Mouse (Mus musculus): ENCODE measurements around the gene Gsdma2. TPM values are rescaled to one million over a fixed set of nuclear protein-coding genes. Genes with fewer than 3 reads are reported as not detected.

The Gsdma2 gene
- total and polyA plus RNA-seq, 3 experiments, result not detected

- Histone ChIP-seq H3K4me3 (ENCODE audit: control insufficient read depth in 1 of 2, insufficient read depth in 1 of 2, low read depth in 2 of 2, low read length in 2 of 2) (peak overlapping the region in 1 of 2 experiments; percentile 41; a peak in 3 of 4 replicates), H3K9ac (ENCODE audit: control insufficient read depth, low read depth, low read length, poor library complexity, severe bottlenecking) (peak overlapping the region; percentile 26), H3K4me1 (ENCODE audit: control insufficient read depth in 1 of 2, insufficient read depth in 2 of 2, low read length in 2 of 2) (peaks cover 22 to 44% of the 10 kb centered on the region in 2 experiments), H3K79me2 (ENCODE audit: control insufficient read depth, insufficient read depth, low read length, poor library complexity) (no peaks in the 10 kb centered on the region), H3K27ac (ENCODE audit: control insufficient read depth, low read depth, low read length) (peak overlapping the region; percentile 45), H3K27me3 (ENCODE audit: control insufficient read depth in 1 of 2, insufficient read depth in 2 of 2, low read length in 2 of 2) (no peaks in the 10 kb centered on the region), H3K36me3 (ENCODE audit: control insufficient read depth in 1 of 2, insufficient read depth in 2 of 2, low read length in 2 of 2) (peaks cover 0 to 23% of the 10 kb centered on the region in 2 experiments; a peak in 2 of 4 replicates), H3K9me3 (replicated peaks; ENCODE audit: insufficient read depth, low read length) (no peaks in the 10 kb centered on the region)
- TF ChIP-seq TBP (IDR thresholded peaks at IDR 0.05; ENCODE audit: low read depth, low read length), result peak; percentile 65; the same call in 1 of the 2 replicates
- no peak for TF ChIP-seq MAZ (IDR thresholded peaks at IDR 0.05; ENCODE audit: low read depth, low read length)
- no peak for TF ChIP-seq BHLHE40 (IDR thresholded peaks at IDR 0.05; ENCODE audit: borderline replicate concordance, low read depth, low read length)
- peak; percentile 72 for TF ChIP-seq TCF12 (IDR thresholded peaks at IDR 0.05; ENCODE audit: low read depth, low read length)
- peak; percentile 97 for TF ChIP-seq ETS1 (IDR thresholded peaks at IDR 0.05; ENCODE audit: low read depth, low read length)
- 0 out of 2 replicates have a peak, but pooled peaks have one; percentile 17 for TF ChIP-seq SIN3A (IDR thresholded peaks at IDR 0.05; ENCODE audit: low read length)
- peak; percentile 75; the same call in 1 of the 2 replicates for TF ChIP-seq MXI1 (IDR thresholded peaks at IDR 0.05; ENCODE audit: low read depth, low read length)
- TF ChIP-seq USF1 (IDR thresholded peaks at IDR 0.05; ENCODE audit: low read depth, low read length), result no peak; the same call in 1 of the 2 replicates
- 0 out of 2 replicates have a peak, but pooled peaks have one; percentile 18 for TF ChIP-seq RCOR1 (IDR thresholded peaks at IDR 0.05; ENCODE audit: low read depth, low read length)
- 0 out of 2 replicates have a peak, but pooled peaks have one; percentile 32 for TF ChIP-seq GATA1 (IDR thresholded peaks at IDR 0.05; ENCODE audit: low read depth, low read length)
- 0 out of 2 replicates have a peak, but pooled peaks have one; percentile 20 for TF ChIP-seq TAL1 (IDR thresholded peaks at IDR 0.05; ENCODE audit: low read length)
- no peak for TF ChIP-seq MYB (IDR thresholded peaks at IDR 0.05; ENCODE audit: low read depth, low read length)
- 0 out of 2 replicates have a peak, but pooled peaks have one; percentile 23 for TF ChIP-seq CHD1 (IDR thresholded peaks at IDR 0.05; ENCODE audit: low read depth, low read length)
- TF ChIP-seq EP300 (IDR thresholded peaks at IDR 0.05; ENCODE audit: low read depth in 1 of 2, low read length in 2 of 2), result peak; percentile 57 to 61
- no peak for TF ChIP-seq POLR2A (IDR thresholded peaks at IDR 0.05; ENCODE audit: control insufficient read depth in 1 of 2, insufficient read depth in 1 of 2, low read depth in 1 of 2, low read length in 2 of 2, poor library complexity in 1 of 2)
- 0 out of 2 replicates have a peak, but pooled peaks have one; percentile 14 for TF ChIP-seq MYC (IDR thresholded peaks at IDR 0.05; ENCODE audit: low read depth, low read length)
- TF ChIP-seq HCFC1 (IDR thresholded peaks at IDR 0.05; ENCODE audit: low read depth, low read length), result 0 out of 2 replicates have a peak, but pooled peaks have one; percentile 7
- peak; percentile 79 for DNase-seq (ENCODE audit: low read depth, low spot score)
These were observed 25.3 kb downstream of the Gsdma2 start for GRCm38 (mm10) chr11:98671857-98672256.

- Histone ChIP-seq H3K27me3 (ENCODE audit: control insufficient read depth in 1 of 2, insufficient read depth in 2 of 2, low read length in 2 of 2) (no peaks in the 10 kb centered on the region), H3K36me3 (ENCODE audit: control insufficient read depth in 1 of 2, insufficient read depth in 2 of 2, low read length in 2 of 2) (peaks cover 0 to 23% of the 10 kb centered on the region in 2 experiments; a peak in 2 of 4 replicates), H3K4me3 (ENCODE audit: control insufficient read depth in 1 of 2, insufficient read depth in 1 of 2, low read depth in 2 of 2, low read length in 2 of 2) (peak overlapping the region; percentile 41 to 42), H3K79me2 (ENCODE audit: control insufficient read depth, insufficient read depth, low read length, poor library complexity) (no peaks in the 10 kb centered on the region), H3K9ac (ENCODE audit: control insufficient read depth, low read depth, low read length, poor library complexity, severe bottlenecking) (peak overlapping the region; percentile 26), H3K9me3 (replicated peaks; ENCODE audit: insufficient read depth, low read length) (no peaks in the 10 kb centered on the region), H3K27ac (ENCODE audit: control insufficient read depth, low read depth, low read length) (peak overlapping the region; percentile 45), H3K4me1 (ENCODE audit: control insufficient read depth in 1 of 2, insufficient read depth in 2 of 2, low read length in 2 of 2) (peaks cover 22 to 45% of the 10 kb centered on the region in 2 experiments)
- peak; percentile 64 for DNase-seq (ENCODE audit: low read depth, low spot score)
- TF ChIP-seq TAL1 (IDR thresholded peaks at IDR 0.05; ENCODE audit: low read length), result no peak
- peak; percentile 62 for TF ChIP-seq ETS1 (IDR thresholded peaks at IDR 0.05; ENCODE audit: low read depth, low read length)
- no peak for TF ChIP-seq MAX (IDR thresholded peaks at IDR 0.05; ENCODE audit: low read length)
- TF ChIP-seq TCF12 (IDR thresholded peaks at IDR 0.05; ENCODE audit: low read depth, low read length), result peak; percentile 59; the same call in 1 of the 2 replicates
- TF ChIP-seq MEF2A (IDR thresholded peaks at IDR 0.05; ENCODE audit: extremely low read depth, insufficient replicate concordance, low read depth, low read length, poor library complexity, severe bottlenecking), result no peak
- no peak for TF ChIP-seq USF2 (IDR thresholded peaks at IDR 0.05; ENCODE audit: borderline replicate concordance in 1 of 2, insufficient read depth in 1 of 2, low read depth in 1 of 2, low read length in 2 of 2)
- peak; percentile 71 for TF ChIP-seq MYB (IDR thresholded peaks at IDR 0.05; ENCODE audit: low read depth, low read length)
- TF ChIP-seq POLR2AphosphoS5 (IDR thresholded peaks at IDR 0.05; ENCODE audit: borderline replicate concordance, low read depth, low read length), result no peak
- no peak for TF ChIP-seq HCFC1 (IDR thresholded peaks at IDR 0.05; ENCODE audit: low read depth, low read length)
- TF ChIP-seq UBTF (IDR thresholded peaks at IDR 0.05; ENCODE audit: borderline replicate concordance, insufficient read depth, low read depth, low read length), result no peak
- no peak for TF ChIP-seq CHD2 (IDR thresholded peaks at IDR 0.05; ENCODE audit: low read length)
- TF ChIP-seq JUND (IDR thresholded peaks at IDR 0.05; ENCODE audit: low read depth, low read length), result no peak
- TF ChIP-seq GABPA (IDR thresholded peaks at IDR 0.05; ENCODE audit: low read depth, low read length), result no peak
- TF ChIP-seq MAZ (IDR thresholded peaks at IDR 0.05; ENCODE audit: low read depth, low read length), result no peak
- peak; percentile 78 for TF ChIP-seq GATA1 (IDR thresholded peaks at IDR 0.05; ENCODE audit: low read depth, low read length)
- no peak for TF ChIP-seq SMC3 (IDR thresholded peaks at IDR 0.05; ENCODE audit: low read depth, low read length)
- TF ChIP-seq E2F4 (IDR thresholded peaks at IDR 0.05; ENCODE audit: borderline replicate concordance, low read depth, low read length), result no peak
- no peak for TF ChIP-seq MXI1 (IDR thresholded peaks at IDR 0.05; ENCODE audit: low read depth, low read length)
- TF ChIP-seq ZNF384 (IDR thresholded peaks at IDR 0.05; ENCODE audit: low read depth, low read length), result no peak
- TF ChIP-seq MAFK (IDR thresholded peaks at IDR 0.05; ENCODE audit: borderline replicate concordance, low read depth, low read length), result no peak
These were observed 25.9 kb downstream of the Gsdma2 start for GRCm38 (mm10) chr11:98672482-98672881.
